Mouse (Mus musculus) testis, adult 2 months (tissue): Measurements from ENCODE around the gene Eif4e1b.

Experiments
- CTCF ChIP-seq: fragments of 200-500 bp; IDR thresholded peaks from 2 replicates; pipeline ENCODE4 v1.5.1; 2012; ENCODE audit warnings: low read depth, mild to moderate bottlenecking, inconsistent platforms, low read length, moderate library complexity; ENCODE audit not compliant: control insufficient read depth, insufficient read depth, insufficient replicate concordance
- POLR2A ChIP-seq: fragments of 200-500 bp; IDR thresholded peaks from 2 replicates; pipeline ENCODE4 v1.6.1; 2012; ENCODE audit warnings: low read depth, mild to moderate bottlenecking, inconsistent platforms, low read length, moderate library complexity; ENCODE audit not compliant: control insufficient read depth

- TF ChIP-seq CTCF (no peak), POLR2A (no peak)
Measured at GRCm38 (mm10) chr13:54746110-54746509, 37.7 kb upstream of the Eif4e1b start.
